Mouse (Mus musculus) liver, postnatal 0 days (tissue): ENCODE measurements at regions not wholly inside any gene's neighbourhood (a gene's known extent, or its start where the extent isn't known, plus 50 kb on each side); places are given as distances from the start of the nearest gene placed in this dataset.
"Not testable (repeated sequence)": the region's sequence is repeated elsewhere in the genome, so short reads cannot be mapped to it uniquely, and the experiment has no call there.

Experiments used
- ATAC-seq: fragments of 200-750 bp; cut with Nextera tagmentation; 2 replicates; pipeline ENCODE4 v1.8.0; 2017; ENCODE audit warnings: mild to moderate bottlenecking, moderate library complexity
- DNase-seq: peaks from one replicate; pipeline ENCODE4 v3.0.0-alpha.2; 2016
- H3K27ac ChIP-seq: fragments of 300-500 bp; sonication (generic); 2 replicates; pipeline ENCODE4 v1.5.1; 2014; ENCODE audit warnings: antibody characterized with exemption, moderate library complexity, mild to moderate bottlenecking, low read depth
- H3K27me3 ChIP-seq: fragments of 300-500 bp; sonication (generic); 2 replicates; pipeline ENCODE4 v1.6.1; 2014; ENCODE audit warnings: low read length, control low read depth, mixed read lengths; ENCODE audit not compliant: insufficient read depth
- H3K36me3 ChIP-seq: fragments of 300-500 bp; sonication (generic); replicated peaks from 2 replicates; pipeline ENCODE4 v1.6.1; 2014; ENCODE audit warnings: mild to moderate bottlenecking, control low read depth, low read length, moderate library complexity, mixed read lengths; ENCODE audit not compliant: insufficient read depth
- H3K4me1 ChIP-seq: fragments of 300-500 bp; sonication (generic); 2 replicates; pipeline ENCODE4 v1.6.1; 2014; ENCODE audit warnings: antibody characterized with exemption, mild to moderate bottlenecking, control low read depth; ENCODE audit not compliant: insufficient read depth
- H3K4me2 ChIP-seq: fragments of 300-500 bp; sonication (generic); 2 replicates; pipeline ENCODE4 v1.6.1; 2014; ENCODE audit warnings: low read depth, mild to moderate bottlenecking, low read length, moderate library complexity, mixed read lengths
- H3K4me3 ChIP-seq: fragments of 300-500 bp; sonication (generic); 2 replicates; pipeline ENCODE4 v1.5.1; 2014; ENCODE audit warnings: low read depth, low read length
- H3K9ac ChIP-seq: fragments of 300-500 bp; sonication (generic); replicated peaks from 2 replicates; pipeline ENCODE4 v1.6.1; 2014; ENCODE audit warnings: mild to moderate bottlenecking, moderate library complexity
- H3K9me3 ChIP-seq: fragments of 300-500 bp; sonication (generic); 2 replicates; pipeline ENCODE4 v1.6.1; 2016; ENCODE audit warnings: mild to moderate bottlenecking, control low read depth, low read length, mixed read lengths
- CTCF ChIP-seq: sonication (generic); IDR thresholded peaks from 2 replicates; pipeline ENCODE4 v1.5.1; 2016; ENCODE audit warnings: antibody characterized with exemption, low read depth
- EP300 ChIP-seq: IDR thresholded peaks from 2 replicates; pipeline ENCODE4 v1.6.1; 2016; ENCODE audit warnings: antibody characterized with exemption, low read depth, mild to moderate bottlenecking
- WGBS: fragments of 180-500 bp; shearing (Covaris S2); extraction: QIAGEN DNeasy Blood & Tissue Kit; methylation state at CpG from one replicate; pipeline ENCODE4 v1.1.7; 2014; ENCODE audit not compliant: insufficient replicate concordance; 5-methylcytosine and 5-hydroxymethylcytosine counted together

DNA sequence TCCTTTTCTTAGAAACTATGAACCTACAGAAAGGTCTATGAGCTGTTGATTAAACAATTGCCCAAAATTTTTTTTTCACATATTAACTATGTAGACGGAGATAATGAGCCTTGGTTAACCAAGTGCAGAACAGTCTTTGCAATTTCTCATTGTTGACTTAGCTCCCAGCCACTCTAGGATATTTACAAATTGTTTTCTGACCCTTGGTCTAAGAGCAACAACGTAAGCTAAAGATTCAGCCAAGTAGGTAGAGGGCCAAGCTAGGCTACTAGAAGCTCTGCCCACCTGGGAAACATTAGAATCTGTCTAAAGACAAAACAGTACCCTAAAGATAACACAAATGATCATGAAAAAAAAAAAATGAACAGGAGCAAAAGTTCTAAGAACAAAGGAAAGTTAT lies 67.5 kb upstream of the Map9 start:
- H3K4me3 ChIP-seq: no peak overlapping the region
- WGBS: 61% methylated on average over 2 of the region's 2 CpGs
- no peaks in the 10 kb centered on the region for H3K27me3 ChIP-seq
- no peak overlapping the region for H3K9ac ChIP-seq
- TF ChIP-seq CTCF (no peak), EP300 (peak; percentile 70)
- no peaks in the 10 kb centered on the region for H3K36me3 ChIP-seq
- DNase-seq (no peak), ATAC-seq (0 out of 2 replicates have a peak, but pooled peaks have one; percentile 62)
- no peak overlapping the region for H3K4me2 ChIP-seq
- no peaks in the 10 kb centered on the region for H3K9me3 ChIP-seq
- H3K27ac ChIP-seq: no peak overlapping the region
- H3K4me1 ChIP-seq: no peaks in the 10 kb centered on the region

DNA sequence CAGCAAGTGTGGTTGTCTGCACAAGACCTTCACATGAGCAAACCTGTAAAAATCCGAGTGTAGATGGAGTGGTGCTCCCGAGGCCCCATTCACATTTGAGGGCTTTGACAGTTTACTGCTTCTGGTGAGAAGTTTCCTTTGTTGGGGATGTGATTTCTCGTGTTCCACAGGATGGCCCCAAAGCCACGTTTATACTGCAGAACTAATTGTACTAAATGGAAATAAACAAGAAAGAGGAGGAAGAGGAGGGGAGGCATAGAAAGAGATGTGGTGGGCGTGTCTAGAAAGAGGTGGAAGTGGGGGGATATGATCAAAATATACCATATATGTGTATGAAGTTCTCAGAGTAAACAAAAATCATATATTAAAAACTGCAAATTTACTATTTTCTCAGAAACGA lies 68.8 kb upstream of the Map9 start:
- no peaks in the 10 kb centered on the region for H3K27me3 ChIP-seq
- WGBS: 64% methylated on average over 6 of the region's 6 CpGs
- H3K4me3 ChIP-seq: no peak overlapping the region
- no peaks in the 10 kb centered on the region for H3K4me1 ChIP-seq
- no peaks in the 10 kb centered on the region for H3K36me3 ChIP-seq
- no peak overlapping the region for H3K4me2 ChIP-seq
- TF ChIP-seq CTCF (no peak), EP300 (no peak)
- DNase-seq (no peak), ATAC-seq (no peak)
- H3K27ac ChIP-seq: no peak overlapping the region
- no peaks in the 10 kb centered on the region for H3K9me3 ChIP-seq
- no peak overlapping the region for H3K9ac ChIP-seq

GRCm38 (mm10) chr3:82276977-82277714 lies 80.7 kb upstream of the Map9 start:
- Histone ChIP-seq H3K9ac (no peak overlapping the region), H3K4me1 (no peaks in the 10 kb centered on the region), H3K9me3 (no peaks in the 10 kb centered on the region), H3K27me3 (no peaks in the 10 kb centered on the region), H3K36me3 (no peaks in the 10 kb centered on the region), H3K4me3 (no peak overlapping the region), H3K27ac (no peak overlapping the region), H3K4me2 (no peak overlapping the region)
- TF ChIP-seq CTCF: no peak
- ATAC-seq (no peak), DNase-seq (no peak)

GRCm38 (mm10) chr3:82275822-82276203 lies 82.0 kb upstream of the Map9 start:
- Histone ChIP-seq H3K9me3 (no peaks in the 10 kb centered on the region), H3K27me3 (no peaks in the 10 kb centered on the region), H3K9ac (no peak overlapping the region), H3K4me1 (no peaks in the 10 kb centered on the region), H3K4me2 (no peak overlapping the region), H3K36me3 (no peaks in the 10 kb centered on the region), H3K27ac (no peak overlapping the region), H3K4me3 (no peak overlapping the region)
- ATAC-seq: no peak
- DNase-seq: no peak
- 65% methylated on average over 4 of the region's 4 CpGs for WGBS
- no peak for TF ChIP-seq EP300
- no peak for TF ChIP-seq CTCF

DNA sequence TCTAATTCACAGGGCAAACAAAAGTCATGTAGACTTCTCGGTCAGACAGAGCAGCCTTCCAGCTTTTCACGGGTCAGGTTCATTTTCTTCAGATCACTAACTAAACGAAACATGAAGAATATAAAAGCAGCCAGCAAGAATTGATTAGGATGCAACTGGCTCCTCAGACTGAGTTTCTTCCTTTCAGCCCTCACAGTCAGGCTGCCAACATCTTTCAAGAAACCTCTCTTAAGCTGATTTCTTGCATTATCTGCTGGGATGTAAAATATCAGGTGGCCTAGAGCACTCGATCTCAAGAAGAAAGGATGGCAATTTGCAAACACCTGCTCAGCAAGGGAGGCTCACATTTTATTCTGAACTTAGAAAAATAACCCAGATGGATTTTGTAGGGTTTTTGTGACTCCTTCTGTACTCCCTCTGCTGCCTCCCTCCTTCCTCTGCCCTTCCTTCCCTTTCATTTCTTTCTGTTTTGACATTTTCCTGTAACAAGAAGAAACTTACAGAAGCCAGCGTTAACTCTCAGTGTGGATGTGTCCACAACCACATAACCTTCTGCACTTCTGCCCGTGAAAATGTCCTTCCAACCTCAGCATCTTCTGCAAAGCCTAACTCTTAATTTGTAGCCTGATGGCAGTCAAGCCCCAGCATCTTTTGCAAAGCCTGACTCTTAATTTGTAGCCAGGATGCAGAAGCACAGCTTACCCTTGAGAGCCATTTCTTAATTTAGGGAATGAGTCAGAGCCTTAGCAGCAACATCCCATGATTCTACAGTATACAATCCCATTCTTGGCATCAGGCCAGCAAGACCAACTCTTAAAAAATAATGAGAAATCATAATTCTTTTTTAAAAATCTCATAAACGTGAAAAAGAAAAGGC lies 82.7 kb upstream of the Map9 start:
- Histone ChIP-seq H3K4me1 (no peaks in the 10 kb centered on the region), H3K9ac (no peak overlapping the region), H3K9me3 (no peaks in the 10 kb centered on the region), H3K4me2 (no peak overlapping the region), H3K27ac (no peak overlapping the region), H3K4me3 (no peak overlapping the region), H3K27me3 (no peaks in the 10 kb centered on the region), H3K36me3 (no peaks in the 10 kb centered on the region)
- TF ChIP-seq CTCF: no peak
- TF ChIP-seq EP300: no peak
- DNase-seq (no peak), ATAC-seq (no peak)
- 66% methylated on average over 7 of the region's 7 CpGs for WGBS

DNA sequence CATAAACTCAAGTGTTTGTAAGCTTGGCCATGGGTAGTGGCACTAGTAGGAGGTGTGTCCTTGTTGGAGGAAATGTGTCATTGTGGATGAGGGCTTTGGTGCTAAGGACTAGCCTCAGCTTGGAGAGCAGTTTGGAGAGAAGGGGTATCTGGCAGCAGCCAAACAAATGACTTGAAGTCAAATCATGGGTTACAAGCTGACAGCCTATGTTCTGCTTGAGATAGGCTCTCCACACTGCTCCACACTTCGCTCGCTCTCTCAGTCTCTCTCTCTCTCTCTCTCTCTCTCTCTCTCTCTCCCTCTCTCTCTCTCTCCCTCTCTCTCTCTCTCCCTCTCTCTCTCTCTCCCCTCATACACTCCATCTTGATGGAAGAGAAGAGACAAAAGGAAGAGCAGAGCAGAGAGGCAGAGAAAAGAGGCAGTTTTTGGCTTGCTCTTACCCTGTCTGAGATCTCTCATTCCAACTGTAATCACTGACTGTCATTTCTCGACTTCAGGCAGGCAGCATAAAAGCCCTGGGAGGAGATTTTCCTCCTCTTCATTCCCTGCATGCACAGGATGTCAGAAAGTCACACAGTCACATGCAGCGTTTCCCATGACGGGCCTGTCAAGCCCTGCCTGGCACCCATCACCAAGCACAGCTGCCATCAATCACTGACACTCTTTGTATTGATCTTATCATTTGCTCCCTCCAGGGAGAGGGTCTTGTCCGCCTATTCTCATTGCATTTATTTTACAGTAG lies 83.5 kb upstream of the Map9 start:
- no peaks in the 10 kb centered on the region for H3K27me3 ChIP-seq
- no peak overlapping the region for H3K4me2 ChIP-seq
- H3K4me3 ChIP-seq: no peak overlapping the region
- DNase-seq (no peak), ATAC-seq (no peak)
- no peaks in the 10 kb centered on the region for H3K4me1 ChIP-seq
- no peak overlapping the region for H3K9ac ChIP-seq
- no peaks in the 10 kb centered on the region for H3K9me3 ChIP-seq
- 42% methylated on average over 6 of the region's 6 CpGs for WGBS
- no peak overlapping the region for H3K27ac ChIP-seq
- no peak for TF ChIP-seq EP300
- no peak for TF ChIP-seq CTCF
- no peaks in the 10 kb centered on the region for H3K36me3 ChIP-seq

- H3K9ac ChIP-seq, H3K9me3 ChIP-seq, H3K36me3 ChIP-seq, H3K4me2 ChIP-seq, H3K4me3 ChIP-seq, DNase-seq, H3K27ac ChIP-seq, H3K27me3 ChIP-seq, H3K4me1 ChIP-seq, ATAC-seq: not testable (repeated sequence)
- whole genome bisulfite sequencing: 64% methylated on average over 2 of the region's 2 CpGs
These were observed 84.3 kb upstream of the Map9 start for GRCm38 (mm10) chr3:82273511-82273910.
